Mouse (Mus musculus) G1E (cell line): Measurements from ENCODE around the gene Sepsecs. TPM values are rescaled to one million over a fixed set of nuclear protein-coding genes. Genes with fewer than 3 reads are reported as not detected.
A peak's percentile ranks its signal among the peaks of the same experiment; 100 is the strongest.

Experiments used
- ATAC-seq: 2 replicates; pipeline ENCODE4 v1.8.0; 2016; ENCODE audit warnings: mild to moderate bottlenecking; ENCODE audit not compliant: insufficient number of reproducible peaks, poor library complexity, low FRiP score, severe bottlenecking; ENCODE audit errors: extremely low read depth
- DNase-seq: peaks from one replicate; pipeline ENCODE4 v3.0.0; 2012; ENCODE audit warnings: low spot score
- H3K27me3 ChIP-seq: 2 replicates; pipeline ENCODE4 v1.6.1; 2012; ENCODE audit warnings: mild to moderate bottlenecking, low read length, inconsistent platforms; ENCODE audit not compliant: insufficient read depth
- H3K36me3 ChIP-seq: replicated peaks from 2 replicates; pipeline ENCODE3; 2012; ENCODE audit warnings: mild to moderate bottlenecking, inconsistent platforms
- H3K4me1 ChIP-seq: 2 replicates; pipeline ENCODE4 v1.6.1; 2012; ENCODE audit warnings: low read depth, low read length, inconsistent platforms, mixed read lengths; ENCODE audit not compliant: insufficient read depth
- H3K4me3 ChIP-seq: 2 replicates; pipeline ENCODE4 v1.5.1; 2012; ENCODE audit warnings: low read depth, mild to moderate bottlenecking, inconsistent platforms, low read length, moderate library complexity, mixed read lengths
- H3K9me3 ChIP-seq: replicated peaks from 2 replicates; pipeline ENCODE4 v1.6.1; 2012; ENCODE audit warnings: inconsistent platforms
- CTCF ChIP-seq: IDR thresholded peaks from 2 replicates; pipeline ENCODE4 v1.5.1; 2012; ENCODE audit warnings: low read depth, low read length, inconsistent platforms, mixed read lengths
- GATA1 ChIP-seq: IDR thresholded peaks from 2 replicates; pipeline ENCODE4 v1.6.1; 2012; ENCODE audit warnings: borderline replicate concordance, low read length, inconsistent platforms, mixed read lengths
- GATA2 ChIP-seq: IDR thresholded peaks from 2 replicates; pipeline ENCODE4 v1.6.1; 2012; ENCODE audit warnings: low read depth, low read length, inconsistent platforms, borderline replicate concordance
- POLR2AphosphoS5 ChIP-seq: IDR thresholded peaks from 2 replicates; pipeline ENCODE4 v1.6.1; 2012; ENCODE audit warnings: low read depth, low read length, inconsistent platforms; ENCODE audit not compliant: insufficient replicate concordance
- TAL1 ChIP-seq: conservative IDR thresholded peaks from 2 replicates; pipeline ENCODE4 v1.6.1; 2012; ENCODE audit warnings: low read depth, low read length, inconsistent platforms, mixed read lengths
- polyA plus RNA-seq: library from polyadenylated mRNA; stranded (reverse); fragments of >175 nt; gene quantifications from 2 replicates; pipeline ENCODE4 v1.2.3, GENCODE M21; 2012
- total RNA-seq, 2 experiments: library from RNA; stranded (forward) in 1 of 2; stranded (reverse) in 1 of 2; fragments of 200-1000 nt in 1 of 2; fragments of >200 nt in 1 of 2; fragmentation: Nextera tagmentation in 1 of 2; gene quantifications; 2 replicates each; pipeline ENCODE4 v1.2.3; 2014 to 2017

The Sepsecs gene
- total and polyA plus RNA-seq, 3 experiments: 1.9 to 43.3 (median 34.5) TPM

DNA sequence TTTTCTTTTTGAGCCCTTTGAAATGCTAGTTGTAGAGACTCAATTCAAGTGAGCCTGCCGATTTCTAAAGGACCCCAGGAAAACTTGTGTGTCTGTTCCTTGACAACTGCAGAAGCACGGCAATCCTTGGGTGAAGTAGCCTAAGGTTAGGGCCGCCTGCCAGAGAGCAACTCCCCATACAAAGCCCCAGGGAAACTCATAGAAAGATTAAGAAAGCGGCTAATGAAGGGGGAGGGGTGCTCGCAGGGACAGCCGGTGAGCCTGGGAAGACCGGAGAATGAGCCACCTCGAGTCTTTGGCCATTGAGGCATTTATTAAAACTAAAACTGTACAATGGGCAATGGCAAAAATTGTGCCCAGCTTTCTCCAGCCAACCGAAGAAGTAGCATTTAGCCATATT lies 3.8 kb upstream of the Sepsecs start:
- ATAC-seq: no peak
- H3K4me3 ChIP-seq: no peak overlapping the region
- TF ChIP-seq TAL1 (no peak), GATA1 (no peak), GATA2 (no peak), POLR2AphosphoS5 (no peak), CTCF (no peak)
- no peaks in the 10 kb centered on the region for H3K36me3 ChIP-seq
- DNase-seq: no peak
- H3K4me1 ChIP-seq: peaks cover 3% of the 10 kb centered on the region; the same call in 1 of the 2 replicates
- no peaks in the 10 kb centered on the region for H3K9me3 ChIP-seq
- peaks cover 16% of the 10 kb centered on the region for H3K27me3 ChIP-seq

DNA sequence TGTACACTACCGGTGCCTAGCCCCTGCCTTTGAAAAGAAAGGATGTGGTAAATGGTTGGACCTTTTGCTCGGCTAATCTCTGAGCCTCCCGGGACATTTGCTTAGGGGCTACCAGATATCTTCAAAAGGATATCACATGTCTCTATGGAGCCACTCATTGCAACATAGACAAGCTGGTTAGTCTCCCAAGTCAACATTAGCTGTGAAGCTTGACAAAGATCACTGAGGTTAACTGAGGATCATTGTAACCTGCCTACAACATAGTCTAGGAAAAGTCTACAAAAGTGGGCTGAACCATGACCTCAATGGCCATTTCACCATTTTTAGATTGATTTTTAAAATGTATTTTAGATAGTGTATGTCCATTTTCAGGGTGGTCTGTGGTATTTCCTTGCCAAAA lies 1.2 kb upstream of the Sepsecs start:
- peaks cover 9% of the 10 kb centered on the region for H3K4me1 ChIP-seq
- peaks cover 18% of the 10 kb centered on the region for H3K36me3 ChIP-seq
- H3K4me3 ChIP-seq: no peak overlapping the region
- H3K9me3 ChIP-seq: no peaks in the 10 kb centered on the region
- H3K27me3 ChIP-seq: peaks cover 13% of the 10 kb centered on the region
- no peak for ATAC-seq
- no peak for DNase-seq
- no peak for TF ChIP-seq CTCF
- TF ChIP-seq GATA2: no peak
- TF ChIP-seq POLR2AphosphoS5: no peak
- no peak for TF ChIP-seq GATA1
- TF ChIP-seq TAL1: no peak

DNA sequence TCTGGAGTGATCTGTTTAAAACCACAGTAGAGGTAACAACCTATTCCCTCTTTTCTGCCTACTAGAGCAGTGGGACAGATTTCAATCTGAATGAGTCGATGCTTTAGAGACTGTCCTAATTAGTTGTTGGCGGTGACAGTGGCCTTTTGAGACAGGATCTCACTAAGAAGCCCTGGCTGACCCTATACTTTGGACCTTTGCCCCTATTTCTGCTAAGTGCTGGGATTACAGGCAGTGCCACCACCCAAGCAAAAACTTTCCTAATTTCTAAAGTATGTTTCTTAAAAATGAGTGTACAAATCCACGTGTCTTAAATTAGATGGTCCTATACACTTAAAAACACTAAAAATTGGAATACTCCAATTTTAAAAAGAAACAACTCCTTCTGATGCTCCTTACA lies 2.7 kb downstream of the Sepsecs start:
- no peaks in the 10 kb centered on the region for H3K9me3 ChIP-seq
- no peaks in the 10 kb centered on the region for H3K27me3 ChIP-seq
- DNase-seq: no peak
- H3K36me3 ChIP-seq: peaks cover 51% of the 10 kb centered on the region
- TF ChIP-seq TAL1: no peak
- no peak for TF ChIP-seq GATA2
- no peak for TF ChIP-seq GATA1
- TF ChIP-seq CTCF: no peak
- TF ChIP-seq POLR2AphosphoS5: no peak
- no peak overlapping the region for H3K4me3 ChIP-seq
- H3K4me1 ChIP-seq: peaks cover 12% of the 10 kb centered on the region
- no peak for ATAC-seq

DNA sequence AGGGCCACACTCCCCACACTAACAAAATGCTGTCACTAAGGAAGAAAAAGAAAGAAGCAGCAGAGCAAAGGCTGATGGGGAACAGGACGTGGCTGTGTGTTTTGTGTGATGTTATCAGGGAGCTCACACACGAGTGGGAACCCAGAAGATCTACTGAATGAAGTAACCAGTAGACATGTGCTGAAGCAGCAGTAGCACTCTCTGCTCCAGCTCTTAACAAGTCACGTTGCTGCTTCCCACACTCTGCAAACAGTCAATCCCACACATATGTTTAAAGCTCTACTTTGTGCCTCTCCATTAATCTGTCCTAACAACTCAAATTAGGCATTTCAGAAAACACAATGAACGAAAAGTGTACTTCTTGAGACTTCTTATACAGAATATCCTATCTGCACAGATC lies 11.6 kb downstream of the Sepsecs start:
- Histone ChIP-seq H3K4me1 (peaks cover 39% of the 10 kb centered on the region), H3K36me3 (peaks cover 79% of the 10 kb centered on the region), H3K9me3 (no peaks in the 10 kb centered on the region), H3K4me3 (peak overlapping the region; percentile 35; the same call in 1 of the 2 replicates), H3K27me3 (no peaks in the 10 kb centered on the region)
- ATAC-seq (no peak), DNase-seq (no peak)
- no peak for TF ChIP-seq TAL1
- TF ChIP-seq POLR2AphosphoS5: no peak
- TF ChIP-seq CTCF: no peak
- no peak for TF ChIP-seq GATA1
- TF ChIP-seq GATA2: no peak

DNA sequence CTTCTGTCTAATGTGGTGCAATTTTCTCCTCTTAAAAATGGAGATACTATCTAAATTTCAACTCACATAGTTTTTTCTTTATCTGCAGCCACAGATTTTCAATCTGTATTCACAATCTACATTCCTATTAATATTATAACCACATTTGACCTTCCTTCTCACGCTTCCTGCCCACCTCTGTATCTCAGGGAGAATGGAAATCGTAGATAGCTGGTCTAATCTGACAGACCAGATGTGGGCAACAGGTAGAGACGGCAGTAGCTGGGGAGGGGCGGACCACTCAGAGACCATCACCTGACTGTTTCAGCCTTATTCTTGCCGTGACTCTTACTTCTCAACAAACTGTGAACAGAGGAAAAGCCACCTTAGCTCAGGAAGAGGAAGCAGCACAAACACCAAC lies 12.2 kb downstream of the Sepsecs start:
- ATAC-seq (peak; percentile 85), DNase-seq (no peak)
- Histone ChIP-seq H3K27me3 (no peaks in the 10 kb centered on the region), H3K4me3 (peak overlapping the region; percentile 35; the same call in 1 of the 2 replicates), H3K4me1 (peaks cover 38% of the 10 kb centered on the region), H3K9me3 (no peaks in the 10 kb centered on the region), H3K36me3 (peaks cover 83% of the 10 kb centered on the region)
- no peak for TF ChIP-seq CTCF
- TF ChIP-seq TAL1: peak; percentile 64
- no peak for TF ChIP-seq GATA2
- no peak for TF ChIP-seq POLR2AphosphoS5
- TF ChIP-seq GATA1: no peak

GRCm38 (mm10) chr5:52655992-52656391 lies 13.5 kb downstream of the Sepsecs start:
- no peak for ATAC-seq
- H3K4me1 ChIP-seq: peaks cover 36% of the 10 kb centered on the region

DNA sequence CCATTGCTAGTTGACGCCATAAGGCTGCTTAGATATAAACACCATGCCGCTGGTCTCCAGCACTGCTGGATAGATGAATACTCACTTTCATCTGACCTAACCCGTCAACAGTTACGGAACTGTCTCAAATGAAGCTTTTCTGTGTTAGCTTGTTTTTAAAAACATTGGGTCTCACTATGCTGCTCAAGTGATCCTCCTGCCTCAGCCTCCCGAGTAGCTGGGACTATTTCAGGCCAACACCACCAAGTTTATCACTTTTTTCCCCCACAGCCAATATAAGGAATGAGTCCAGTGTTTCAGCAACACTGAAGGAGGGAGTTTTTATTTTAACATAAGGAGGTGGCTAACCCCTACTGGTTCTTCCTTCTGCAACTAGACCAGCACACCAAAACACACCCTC lies 14.5 kb downstream of the Sepsecs start:
- Histone ChIP-seq H3K27me3 (no peaks in the 10 kb centered on the region), H3K4me3 (no peak overlapping the region), H3K36me3 (peaks cover 79% of the 10 kb centered on the region), H3K9me3 (no peaks in the 10 kb centered on the region), H3K4me1 (peaks cover 36% of the 10 kb centered on the region)
- ATAC-seq (no peak), DNase-seq (no peak)
- no peak for TF ChIP-seq POLR2AphosphoS5
- TF ChIP-seq CTCF: no peak
- no peak for TF ChIP-seq GATA2
- TF ChIP-seq TAL1: no peak
- TF ChIP-seq GATA1: no peak

More at GRCm38 (mm10) chr5:52655992-52656391, 13.5 kb downstream of the Sepsecs start:
- H3K36me3 ChIP-seq: peaks cover 82% of the 10 kb centered on the region
- DNase-seq: no peak
- TF ChIP-seq TAL1 (no peak), GATA1 (no peak), CTCF (no peak), GATA2 (no peak), POLR2AphosphoS5 (no peak)
- no peaks in the 10 kb centered on the region for H3K27me3 ChIP-seq
- H3K9me3 ChIP-seq: no peaks in the 10 kb centered on the region
- H3K4me3 ChIP-seq: no peak overlapping the region
